Mouse (Mus musculus): ENCODE data around the gene Tmem59.

DNA sequence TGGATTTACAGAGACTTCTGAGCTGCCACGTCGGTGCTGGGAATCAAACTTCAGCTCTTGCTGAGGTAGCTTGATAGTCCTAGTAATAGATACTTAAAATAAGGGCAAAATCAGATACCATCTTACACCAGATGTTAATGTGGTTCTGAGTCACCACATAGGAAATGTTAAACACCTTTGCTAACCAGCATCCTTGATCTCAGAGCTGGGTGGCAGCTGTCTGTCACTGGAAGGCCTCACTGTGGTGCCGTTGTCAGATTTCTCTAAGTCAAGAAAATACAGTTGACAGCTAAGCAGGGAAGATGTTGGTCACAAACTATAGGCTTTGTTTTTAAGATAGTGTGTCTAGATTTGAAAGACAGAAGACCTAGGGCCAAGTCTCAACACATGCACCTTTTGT is 23.6 kb downstream of the Tmem59 start:
- TF ChIP-seq POLR2A (IDR thresholded peaks at IDR 0.05; ENCODE audit: insufficient read length, low read depth) (no peak), MYOG (IDR thresholded peaks at IDR 0.05; ENCODE audit: control insufficient read depth in 1 of 3, insufficient read depth in 1 of 3, insufficient read length in 2 of 3, low read depth in 2 of 3) (no peak)

All from myocyte (in vitro differentiated cells).